Mouse (Mus musculus): ENCODE measurements around the gene Imp3. TPM values are rescaled to one million over a fixed set of nuclear protein-coding genes. Genes with fewer than 3 reads are reported as not detected.
"Not testable (repeated sequence)": the region's sequence is repeated elsewhere in the genome, so short reads cannot be mapped to it uniquely, and the experiment has no call there.

The Imp3 gene
- polyA plus RNA-seq, 1 experiment from 2014 or later: 74.3 TPM

- Histone ChIP-seq H3K9ac (peak overlapping the region; percentile 85), H3K4me3 (peak overlapping the region; percentile 88), H3K36me3 (no peaks in the 10 kb centered on the region), H3K4me2 (replicated peaks) (peak overlapping the region; percentile 88), H3K27me3 (no peaks in the 10 kb centered on the region), H3K4me1 (peaks cover 11% of the 10 kb centered on the region), H3K9me3 (no peaks in the 10 kb centered on the region), H3K27ac (no peak overlapping the region)
- WGBS: 2% methylated on average over 7 of the region's 7 CpGs
- no peak for ATAC-seq (ENCODE audit: insufficient number of reproducible peaks, insufficient read depth, low FRiP score, low TSS enrichment)
Measured at GRCm38 (mm10) chr9:56938374-56938773, 1.1 kb downstream of the Imp3 start.

DNA sequence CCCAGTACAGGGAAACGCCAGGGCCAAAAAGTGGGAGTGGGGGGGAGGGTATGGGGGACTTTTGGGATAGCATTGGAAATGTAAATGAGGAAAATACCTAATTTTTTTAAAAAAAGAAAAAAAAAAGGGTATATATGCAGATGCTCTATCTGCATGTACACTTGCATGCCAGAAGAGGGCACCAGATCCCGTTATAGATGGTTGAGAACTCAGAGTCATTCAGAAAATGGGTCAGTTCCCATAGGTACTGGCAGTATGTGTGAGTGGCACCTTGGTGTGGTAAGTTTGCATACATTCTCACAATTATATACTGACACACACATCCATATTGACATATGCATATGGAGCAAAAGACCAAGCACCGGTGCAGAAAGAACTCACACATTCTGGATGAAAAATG, 10.2 kb downstream of the Imp3 start:
- H3K4me2 ChIP-seq (replicated peaks); H3K9ac ChIP-seq; H3K27me3 ChIP-seq; H3K27ac ChIP-seq; H3K36me3 ChIP-seq; H3K9me3 ChIP-seq; H3K4me3 ChIP-seq; ATAC-seq (ENCODE audit: insufficient number of reproducible peaks, insufficient read depth, low FRiP score, low TSS enrichment): not testable (repeated sequence)
- 29% methylated on average over 3 of the region's 3 CpGs for WGBS
- peaks cover 11% of the 10 kb centered on the region for H3K4me1 ChIP-seq

- H3K9ac ChIP-seq; H3K36me3 ChIP-seq; H3K4me2 ChIP-seq (replicated peaks); H3K27me3 ChIP-seq; H3K4me3 ChIP-seq; H3K9me3 ChIP-seq; H3K27ac ChIP-seq; ATAC-seq (ENCODE audit: insufficient number of reproducible peaks, insufficient read depth, low FRiP score, low TSS enrichment): not testable (repeated sequence)
- peaks cover 11% of the 10 kb centered on the region for H3K4me1 ChIP-seq
- 86% methylated on average over 5 of the region's 5 CpGs for WGBS
Measured at GRCm38 (mm10) chr9:56948699-56949098, 11.4 kb downstream of the Imp3 start.

GRCm38 (mm10) chr9:56949767-56950166, 12.5 kb downstream of the Imp3 start:
- no peak for ATAC-seq (ENCODE audit: insufficient number of reproducible peaks, insufficient read depth, low FRiP score, low TSS enrichment)
- H3K4me2 ChIP-seq (replicated peaks): peak overlapping the region; percentile 85
- no peaks in the 10 kb centered on the region for H3K9me3 ChIP-seq
- peak overlapping the region; percentile 62 for H3K4me3 ChIP-seq
- H3K9ac ChIP-seq: peak overlapping the region; percentile 77; the same call in 1 of the 2 replicates
- WGBS: 23% methylated on average over 13 of the region's 13 CpGs
- H3K27me3 ChIP-seq: no peaks in the 10 kb centered on the region
- no peaks in the 10 kb centered on the region for H3K36me3 ChIP-seq
- H3K4me1 ChIP-seq: peaks cover 11% of the 10 kb centered on the region
- H3K27ac ChIP-seq: peak overlapping the region; percentile 37; the same call in 1 of the 2 replicates

GRCm38 (mm10) chr9:56950414-56951400, 13.4 kb downstream of the Imp3 start, which contains the start of gene Snupn:
Gene Snupn (plus strand): TSS chr9:56950878.
- peaks cover 11% of the 10 kb centered on the region for H3K4me1 ChIP-seq
- H3K36me3 ChIP-seq: no peaks in the 10 kb centered on the region
- no peaks in the 10 kb centered on the region for H3K27me3 ChIP-seq
- peak within 1 kb of the TSS; percentile 84 for H3K27ac ChIP-seq
- WGBS: under 1% methylated on average over 50 of the region's 50 CpGs
- ATAC-seq (ENCODE audit: insufficient number of reproducible peaks, insufficient read depth, low FRiP score, low TSS enrichment): peak; percentile 100
- peak within 1 kb of the TSS; percentile 62 for H3K4me3 ChIP-seq
- H3K9ac ChIP-seq: peak within 1 kb of the TSS; percentile 77
- no peaks in the 10 kb centered on the region for H3K9me3 ChIP-seq
- peak within 1 kb of the TSS; percentile 85 for H3K4me2 ChIP-seq (replicated peaks)

DNA sequence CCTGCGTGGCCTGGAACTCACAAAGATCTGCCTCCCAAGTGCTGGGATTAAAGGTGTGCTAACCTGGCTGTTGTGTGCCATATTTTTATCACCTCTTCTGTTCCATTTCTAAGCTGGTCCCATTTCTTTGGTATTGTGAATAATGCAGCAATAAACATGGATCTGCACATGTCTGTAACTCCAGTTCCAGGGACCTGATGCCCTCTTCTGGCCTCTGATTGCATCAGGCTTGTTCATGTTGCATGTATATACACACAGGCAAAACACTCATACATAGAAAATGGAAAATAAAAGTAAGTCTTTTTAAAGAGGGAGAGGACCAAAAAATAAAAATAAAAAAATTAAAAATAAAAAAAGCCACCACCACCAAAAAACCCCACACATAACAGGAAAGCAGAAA, 16.3 kb downstream of the Imp3 start:
- 83% methylated on average over 1 of the region's 1 CpGs for WGBS
- H3K27me3 ChIP-seq: no peaks in the 10 kb centered on the region
- H3K9me3 ChIP-seq: no peaks in the 10 kb centered on the region
- no peak overlapping the region for H3K9ac ChIP-seq
- no peak for ATAC-seq (ENCODE audit: insufficient number of reproducible peaks, insufficient read depth, low FRiP score, low TSS enrichment)
- no peak overlapping the region for H3K27ac ChIP-seq
- no peak overlapping the region for H3K4me2 ChIP-seq (replicated peaks)
- peaks cover 11% of the 10 kb centered on the region for H3K4me1 ChIP-seq
- H3K36me3 ChIP-seq: no peaks in the 10 kb centered on the region
- no peak overlapping the region for H3K4me3 ChIP-seq

- Histone ChIP-seq H3K4me3 (no peak overlapping the region), H3K9me3 (no peaks in the 10 kb centered on the region), H3K27ac (no peak overlapping the region), H3K4me1 (no peaks in the 10 kb centered on the region), H3K36me3 (peaks cover 9% of the 10 kb centered on the region), H3K4me2 (replicated peaks) (no peak overlapping the region), H3K9ac (no peak overlapping the region), H3K27me3 (no peaks in the 10 kb centered on the region)
- no peak for ATAC-seq (ENCODE audit: insufficient number of reproducible peaks, insufficient read depth, low FRiP score, low TSS enrichment)
- 79% methylated on average over 7 of the region's 7 CpGs for WGBS
Measured at GRCm38 (mm10) chr9:56956966-56957675, 19.8 kb downstream of the Imp3 start.

- Histone ChIP-seq H3K4me2 (replicated peaks) (no peak overlapping the region), H3K36me3 (peaks cover 21% of the 10 kb centered on the region), H3K27ac (no peak overlapping the region), H3K4me1 (no peaks in the 10 kb centered on the region), H3K27me3 (no peaks in the 10 kb centered on the region), H3K9ac (no peak overlapping the region), H3K9me3 (no peaks in the 10 kb centered on the region), H3K4me3 (no peak overlapping the region)
- ATAC-seq (ENCODE audit: insufficient number of reproducible peaks, insufficient read depth, low FRiP score, low TSS enrichment): no peak
- WGBS: 86% methylated on average over 2 of the region's 2 CpGs
Measured at GRCm38 (mm10) chr9:56958689-56959088, 21.4 kb downstream of the Imp3 start.

DNA sequence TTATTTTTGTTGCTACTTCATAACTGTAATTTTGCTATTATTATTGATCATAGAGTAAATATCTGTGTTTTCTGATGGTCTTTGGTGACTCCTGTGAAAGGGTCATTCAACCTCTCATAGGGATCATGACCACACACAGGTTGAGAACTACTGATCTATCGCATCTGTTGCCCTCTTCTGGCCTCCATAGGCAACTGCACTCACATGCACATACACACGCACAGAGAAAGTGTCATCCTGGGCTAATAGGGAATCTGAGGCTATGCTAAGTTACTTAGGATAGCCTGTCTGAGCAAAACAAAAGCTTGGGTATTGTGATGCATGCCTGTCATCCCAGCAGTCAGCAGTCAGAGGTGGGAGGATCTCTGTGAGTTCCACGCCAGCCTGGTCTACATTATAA, 24.3 kb downstream of the Imp3 start:
- ATAC-seq (ENCODE audit: insufficient number of reproducible peaks, insufficient read depth, low FRiP score, low TSS enrichment): no peak
- peaks cover 32% of the 10 kb centered on the region for H3K36me3 ChIP-seq
- 93% methylated on average over 3 of the region's 3 CpGs for WGBS
- no peaks in the 10 kb centered on the region for H3K27me3 ChIP-seq
- no peak overlapping the region for H3K4me2 ChIP-seq (replicated peaks)
- no peak overlapping the region for H3K27ac ChIP-seq
- H3K4me1 ChIP-seq: no peaks in the 10 kb centered on the region
- H3K9me3 ChIP-seq: no peaks in the 10 kb centered on the region
- H3K9ac ChIP-seq: no peak overlapping the region
- no peak overlapping the region for H3K4me3 ChIP-seq

DNA sequence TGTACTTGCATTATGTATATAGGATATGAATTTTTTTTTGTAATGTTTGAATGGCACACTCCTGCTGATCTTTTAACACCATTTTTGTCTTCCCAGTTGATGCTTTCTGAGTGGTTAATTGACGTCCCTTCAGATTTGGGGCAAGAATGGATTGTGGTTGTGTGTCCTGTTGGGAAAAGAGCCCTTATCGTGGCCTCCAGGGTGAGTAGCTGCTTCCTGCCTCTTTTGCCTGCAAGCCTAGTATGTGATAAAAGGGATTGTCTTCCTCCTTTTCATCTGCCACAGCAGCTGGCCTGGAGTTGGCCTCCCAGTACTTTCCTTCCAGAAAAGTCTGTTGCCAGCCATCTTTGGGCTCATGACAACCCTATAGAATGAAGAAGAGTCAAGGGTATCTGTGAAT, 32.9 kb downstream of the Imp3 start:
- no peak overlapping the region for H3K4me2 ChIP-seq (replicated peaks)
- H3K36me3 ChIP-seq: peaks cover 16% of the 10 kb centered on the region; the same call in 1 of the 2 replicates
- no peak overlapping the region for H3K4me3 ChIP-seq
- no peak for ATAC-seq (ENCODE audit: insufficient number of reproducible peaks, insufficient read depth, low FRiP score, low TSS enrichment)
- H3K27ac ChIP-seq: no peak overlapping the region
- no peaks in the 10 kb centered on the region for H3K4me1 ChIP-seq
- no peaks in the 10 kb centered on the region for H3K27me3 ChIP-seq
- no peaks in the 10 kb centered on the region for H3K9me3 ChIP-seq
- H3K9ac ChIP-seq: no peak overlapping the region
- WGBS: 81% methylated on average over 2 of the region's 2 CpGs

DNA sequence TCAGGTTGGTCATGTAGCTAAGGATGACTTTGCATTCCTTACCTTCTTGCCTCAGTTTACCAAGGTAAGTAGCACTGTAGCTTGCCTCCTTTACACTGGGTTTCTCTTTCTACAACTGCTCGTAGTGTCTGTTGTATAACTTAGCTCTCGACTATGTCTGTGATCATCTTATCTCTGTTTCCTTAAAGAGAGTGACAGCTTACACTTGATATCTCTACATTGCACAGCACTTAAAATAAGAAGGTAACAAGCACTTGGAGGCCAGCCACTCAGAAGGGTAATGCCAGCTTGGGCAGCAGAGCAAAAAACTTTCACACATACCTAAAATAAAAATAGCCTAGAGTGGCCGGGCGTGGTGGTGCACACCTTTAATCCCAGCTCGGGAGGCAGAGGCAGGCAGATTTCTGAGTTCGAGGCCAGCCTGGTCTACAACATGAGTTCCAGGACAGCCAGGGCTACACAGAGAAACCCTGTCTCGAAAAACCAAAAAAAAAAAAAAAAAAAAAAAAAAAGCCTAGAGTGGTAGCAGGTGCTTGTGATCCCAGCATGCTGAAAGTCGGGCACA, 36.8 kb downstream of the Imp3 start:
- Histone ChIP-seq H3K9me3 (no peaks in the 10 kb centered on the region), H3K4me2 (replicated peaks) (no peak overlapping the region), H3K27me3 (no peaks in the 10 kb centered on the region), H3K4me3 (no peak overlapping the region), H3K9ac (no peak overlapping the region), H3K27ac (no peak overlapping the region), H3K4me1 (no peaks in the 10 kb centered on the region), H3K36me3 (peaks cover 10% of the 10 kb centered on the region; the same call in 1 of the 2 replicates)
- WGBS: 85% methylated on average over 8 of the region's 8 CpGs
- ATAC-seq (ENCODE audit: insufficient number of reproducible peaks, insufficient read depth, low FRiP score, low TSS enrichment): no peak
